Mouse (Mus musculus) bone marrow, adult 2 months (tissue): ENCODE data around the gene Trabd2b.

ENCODE experiments used
- CTCF ChIP-seq: fragments of 200-500 bp; IDR thresholded peaks from 2 replicates; pipeline ENCODE4 v1.5.1; 2011; ENCODE audit warnings: low read length, control low read depth; ENCODE audit not compliant: control insufficient read depth, insufficient read depth
- POLR2A ChIP-seq: fragments of 200-500 bp; IDR thresholded peaks from 2 replicates; pipeline ENCODE4 v1.6.1; 2011; ENCODE audit warnings: low read depth, mild to moderate bottlenecking, control low read depth, low read length, borderline replicate concordance; ENCODE audit not compliant: control insufficient read depth

GRCm38 (mm10) chr4:114408890-114409480 is 2.5 kb downstream of the Trabd2b start:
- TF ChIP-seq CTCF = no peak
- no peak for TF ChIP-seq POLR2A
